Mouse (Mus musculus) lung, postnatal 4 days (tissue): ENCODE results near the gene Nek1.

ENCODE experiments used
- DNase-seq, 2 experiments: peaks; one replicate each; pipeline ENCODE4 v3.0.0; 2021

Nek1 gene

DNA sequence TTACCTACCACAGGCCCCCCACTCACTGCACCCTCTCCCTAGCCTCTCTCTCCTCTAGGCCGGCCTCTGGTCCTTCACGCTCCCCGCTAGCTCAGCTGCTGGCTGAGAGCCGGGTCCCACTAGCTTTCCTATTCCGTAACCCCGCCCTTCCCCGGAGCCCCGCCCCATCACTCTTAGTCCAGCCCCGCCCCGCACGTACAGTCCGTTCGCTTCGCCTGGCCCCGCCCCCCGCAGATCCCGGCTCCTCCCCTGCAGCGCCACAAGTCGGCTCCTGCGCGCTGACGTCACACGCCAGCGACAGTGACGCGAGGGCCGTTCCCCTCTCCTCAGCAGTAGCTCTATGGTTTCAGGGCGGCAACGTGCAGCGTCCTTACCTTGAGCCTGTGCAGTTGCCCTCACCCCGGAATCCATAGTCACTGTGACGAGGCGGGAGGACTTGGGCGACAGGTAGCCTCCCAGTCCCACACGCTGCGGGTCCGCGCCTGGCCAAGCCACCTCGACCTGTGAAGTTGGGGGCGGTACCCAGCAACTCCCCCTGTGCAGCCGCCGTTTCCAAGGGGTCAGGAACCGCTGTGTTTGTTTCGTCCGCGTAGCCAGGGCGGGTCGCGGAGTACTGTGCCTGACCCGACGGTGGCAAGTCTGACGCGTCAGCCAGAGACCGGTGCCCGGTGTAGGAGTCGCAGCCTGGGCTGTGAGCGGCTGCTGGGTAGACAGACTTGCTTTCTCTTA is at the start of gene Nek1:
Gene Nek1, plus strand, starts transcription at position 286 of the 729 bp plus-strand sequence.
- DNase-seq, result peak; percentile 98

- no peak for DNase-seq
Observed at GRCm38 (mm10) chr8:60947503-60947902, 45.5 kb upstream of the Nek1 start.

- no peak for DNase-seq
Observed at GRCm38 (mm10) chr8:60949859-60950258, 43.1 kb upstream of the Nek1 start.

GRCm38 (mm10) chr8:60951271-60951670 is 41.7 kb upstream of the Nek1 start:
- DNase-seq, result no peak

GRCm38 (mm10) chr8:60951757-60952156 is 41.2 kb upstream of the Nek1 start:
- no peak for DNase-seq

- DNase-seq, result no peak
Observed at GRCm38 (mm10) chr8:60952803-60953202, 40.2 kb upstream of the Nek1 start.

GRCm38 (mm10) chr8:60954281-60955014 is 38.5 kb upstream of the Nek1 start:
- DNase-seq, result peak; percentile 55 to 63

GRCm38 (mm10) chr8:60956847-60957246 is 36.1 kb upstream of the Nek1 start:
- DNase-seq, result no peak

- DNase-seq, result no peak
Observed at GRCm38 (mm10) chr8:60962763-60963162, 30.2 kb upstream of the Nek1 start.

DNA sequence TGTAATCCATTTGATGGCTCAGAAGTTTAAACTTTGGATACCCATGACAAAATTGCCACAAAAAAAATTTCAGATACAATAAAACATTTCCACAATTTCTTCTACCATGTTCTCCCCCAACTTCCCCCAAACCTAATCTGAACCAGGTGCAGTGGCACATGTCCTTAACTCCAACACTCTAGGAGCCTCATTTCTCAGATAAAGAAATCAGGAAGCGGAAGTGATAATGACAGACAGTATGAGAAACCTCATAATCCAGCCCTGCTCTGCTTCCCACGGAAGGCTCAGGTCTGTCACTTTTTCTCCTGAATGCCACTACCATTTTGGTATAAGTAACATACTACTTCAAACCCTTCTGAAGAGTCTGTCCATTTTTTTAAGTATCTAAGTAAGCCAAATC is 29.1 kb upstream of the Nek1 start:
- DNase-seq, result no peak

DNA sequence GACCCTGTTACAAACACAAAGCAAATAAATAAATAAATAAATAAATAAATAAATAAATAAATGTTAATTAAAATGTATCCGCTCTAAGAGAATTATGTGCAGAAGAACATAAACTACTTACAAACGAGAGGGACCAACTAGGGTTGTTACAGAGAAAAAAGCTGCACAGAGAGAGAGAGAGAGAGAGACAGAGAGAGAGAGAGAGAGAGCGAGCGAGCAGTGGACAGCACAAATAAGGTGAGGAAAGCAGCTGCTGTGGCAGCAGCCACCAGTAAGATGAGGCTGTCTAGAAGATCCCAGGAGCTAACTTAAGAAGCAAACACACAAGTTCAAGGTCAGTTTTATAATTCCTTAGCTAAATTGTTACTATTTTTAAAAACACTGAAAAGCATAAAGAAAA is 28.5 kb upstream of the Nek1 start:
- no peak for DNase-seq

DNA sequence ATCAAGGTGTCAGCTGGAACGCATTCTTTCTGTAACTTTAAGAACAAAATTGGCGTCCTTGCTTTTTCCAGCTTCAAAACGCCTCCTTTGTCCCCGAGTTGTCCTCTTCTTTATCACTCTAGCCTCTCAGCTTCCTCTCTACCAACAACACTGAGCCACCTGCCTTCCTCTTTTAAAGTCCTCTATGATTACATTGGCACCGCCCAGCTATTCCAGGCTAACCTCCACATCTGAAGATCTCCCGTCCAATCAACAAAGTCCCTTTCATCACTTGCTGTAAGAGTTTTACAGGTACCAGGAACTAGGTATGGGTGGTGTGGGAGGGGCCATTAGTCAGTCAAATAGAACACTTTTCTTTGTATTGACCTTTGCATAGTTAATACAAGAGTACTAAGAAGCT is 27.7 kb upstream of the Nek1 start:
- DNase-seq, result no peak

DNA sequence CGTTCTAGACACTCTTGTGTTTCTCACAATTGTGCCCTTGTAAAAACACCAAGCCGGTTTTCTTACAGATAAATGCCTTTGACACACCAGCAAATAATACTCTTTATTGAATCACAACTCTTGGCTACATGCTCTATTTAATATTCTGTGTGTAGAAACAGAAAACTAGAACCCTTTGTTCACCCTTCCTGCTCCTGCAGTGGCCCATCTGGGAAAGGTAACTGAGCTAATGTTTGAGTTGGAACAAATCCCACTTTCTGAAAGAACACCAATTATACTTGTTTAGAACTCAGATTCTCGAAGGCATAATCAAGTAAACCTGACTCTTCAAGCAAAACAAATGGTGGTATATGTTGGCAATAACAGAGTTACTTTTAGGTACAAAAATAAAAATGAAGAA is 27.3 kb upstream of the Nek1 start:
- DNase-seq, result no peak

GRCm38 (mm10) chr8:60969091-60969490 is 23.9 kb upstream of the Nek1 start:
- DNase-seq, result no peak

DNA sequence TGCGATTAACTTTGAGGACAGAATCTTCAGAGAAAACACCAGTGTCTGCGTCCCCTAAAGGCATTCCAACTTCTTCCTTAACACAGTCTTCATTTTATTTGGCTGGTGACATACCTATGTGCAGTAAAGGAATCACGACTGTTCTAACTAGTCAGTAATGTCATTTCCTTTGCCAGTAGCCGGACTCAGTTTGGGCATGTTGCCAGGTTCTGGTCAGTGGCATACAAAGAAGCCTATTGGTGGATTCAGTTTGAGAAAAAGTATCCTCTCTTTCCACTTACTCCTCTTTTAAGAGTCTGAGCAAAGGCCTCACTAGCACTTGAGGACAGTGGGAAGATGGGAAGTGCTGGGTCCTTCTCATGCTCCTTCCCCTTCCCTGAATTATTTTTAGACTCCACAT is 21.2 kb upstream of the Nek1 start:
- DNase-seq, result peak in 1 of 2 experiments; percentile 21

GRCm38 (mm10) chr8:60973448-60973847 is 19.5 kb upstream of the Nek1 start:
- DNase-seq, result no peak

DNA sequence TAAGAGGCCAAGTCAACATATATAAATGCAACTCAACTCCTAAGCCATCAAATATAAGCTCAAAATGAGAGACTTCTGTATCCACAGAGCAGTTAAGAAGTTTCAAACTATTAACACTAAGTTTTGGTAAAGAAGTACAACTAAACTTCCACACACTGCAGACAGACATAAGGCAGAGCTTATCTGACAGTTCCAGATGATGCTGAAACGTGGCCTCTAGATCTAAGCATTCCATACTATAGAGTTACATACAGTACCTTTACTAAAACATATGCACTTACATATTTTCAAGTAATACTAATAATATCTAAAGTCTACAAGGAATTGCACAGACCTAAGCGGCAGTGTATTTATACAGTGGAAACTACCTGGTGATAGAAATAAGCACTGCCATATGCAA is 18.2 kb upstream of the Nek1 start:
- DNase-seq, result no peak

DNA sequence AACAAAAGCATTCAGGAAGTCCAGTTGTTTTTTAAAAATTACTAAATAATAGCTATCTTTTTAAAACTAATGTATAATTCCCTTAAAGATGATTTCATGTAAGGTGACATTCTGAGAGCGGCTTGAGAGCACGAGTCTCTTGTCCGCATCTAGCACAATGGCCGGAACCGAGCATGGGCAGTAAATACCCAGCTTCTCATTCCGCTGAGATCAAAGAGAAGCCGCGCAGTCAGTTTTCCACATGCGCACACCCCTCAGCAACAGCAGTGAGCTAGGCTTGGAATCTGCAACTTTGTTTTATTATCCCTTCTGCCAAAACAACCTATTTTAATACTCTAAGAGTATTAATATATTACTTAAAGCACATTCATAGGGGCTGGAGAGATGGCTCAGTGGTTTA is 16.2 kb upstream of the Nek1 start:
- DNase-seq, result no peak

GRCm38 (mm10) chr8:60978496-60978895 is 14.5 kb upstream of the Nek1 start:
- no peak for DNase-seq

- no peak for DNase-seq
Observed at GRCm38 (mm10) chr8:60981388-60981787, 11.6 kb upstream of the Nek1 start.

GRCm38 (mm10) chr8:60982701-60983687 is 10.0 kb upstream of the Nek1 start, which contains the start of gene Clcn3:
Gene Clcn3 (minus strand): TSS chr8:60983300.
- DNase-seq, result peak; percentile 98

DNA sequence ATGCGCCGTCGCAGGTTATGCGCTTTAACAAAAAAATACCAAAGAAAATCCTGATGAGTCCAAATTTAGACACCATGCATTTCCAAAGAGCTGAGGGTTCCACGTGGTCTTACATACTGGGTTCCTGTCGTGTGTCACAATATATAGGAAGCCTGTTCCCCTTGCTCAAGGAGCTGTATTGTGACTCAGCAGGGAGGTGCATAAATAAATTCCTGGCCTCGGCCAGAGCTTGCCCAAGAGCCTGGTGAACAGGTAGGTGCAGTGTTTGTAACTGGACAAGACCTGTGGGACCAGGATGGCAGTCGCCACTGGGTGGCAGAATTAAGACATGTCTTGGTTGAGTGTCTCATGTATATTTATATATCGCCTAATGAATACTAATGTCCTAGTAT is 9.3 kb upstream of the Nek1 start:
- peak; percentile 67 to 76 for DNase-seq
